Comparison of ENCODE assay signal across 12 mouse cellular contexts in genomic region chr11:95088857-95089779, GRCm38 (mm10). TPM values are rescaled to one million over a fixed set of nuclear protein-coding genes. Genes with fewer than 3 reads are reported as not detected.
DNase-seq lines count a peak whose midpoint lies in the region; ATAC-seq and TF ChIP-seq lines count a peak whose summit lies in the region.
"Had no signal": no experiment of that assay in that cellular context is flagged by ENCODE, and none has a peak within 500 bp of the region (broad histone marks: within the 10 kb centered on the region; RNA-seq: fewer than 3 reads in every experiment).

No protein-coding gene starts in this region.

- DNase-seq in gastrocnemius, adult 2 months = peak; percentile 71
- DNase-seq in gastrocnemius, postnatal 10 days = no peak
- no peak for DNase-seq in embryonic facial prominence, embryonic 14.5 days (ENCODE audit: low spot score)
- DNase-seq in lung, postnatal 25 days (ENCODE audit: low spot score) = peak; percentile 90
- DNase-seq in cerebellum, postnatal 4 days (ENCODE audit: low spot score in 2 of 2) = no peak
- DNase-seq in urinary bladder, postnatal 10 days (ENCODE audit: low spot score) = no peak
- DNase-seq: retina, postnatal 1 day had no signal

- H3K4me3 ChIP-seq in gastrocnemius, adult 2 months = no peak overlapping the region
- H3K4me3 ChIP-seq in embryonic facial prominence, embryonic 14.5 days (ENCODE audit: low read depth, low read length) = no peak overlapping the region
- no peak overlapping the region for H3K4me3 ChIP-seq in intestine, embryonic 15.5 days (replicated peaks)

- H3K9ac ChIP-seq in embryonic facial prominence, embryonic 14.5 days (ENCODE audit: low read depth, low read length) = no peak overlapping the region
- no peak overlapping the region for H3K9ac ChIP-seq in intestine, embryonic 15.5 days

- H3K27me3 ChIP-seq in embryonic facial prominence, embryonic 14.5 days (replicated peaks; ENCODE audit: control insufficient read depth, insufficient read depth, low read length) = no peaks in the 10 kb centered on the region
- no peaks in the 10 kb centered on the region for H3K27me3 ChIP-seq in intestine, embryonic 15.5 days (replicated peaks)

- H3K36me3 ChIP-seq in embryonic facial prominence, embryonic 14.5 days (ENCODE audit: control insufficient read depth, insufficient read depth, low read length) = no peaks in the 10 kb centered on the region
- no peaks in the 10 kb centered on the region for H3K36me3 ChIP-seq in intestine, embryonic 15.5 days

- H3K27ac ChIP-seq in gastrocnemius, adult 2 months = peak overlapping the region; percentile 77
- peak overlapping the region; percentile 21; the same call in 1 of the 2 replicates for H3K27ac ChIP-seq in embryonic facial prominence, embryonic 14.5 days (replicated peaks; ENCODE audit: low read depth, low read length)
- peak overlapping the region; percentile 77 for H3K27ac ChIP-seq in intestine, embryonic 15.5 days

- no peak overlapping the region for H3K4me2 ChIP-seq in embryonic facial prominence, embryonic 14.5 days (ENCODE audit: low read depth, low read length)
- no peak overlapping the region; the same call in 1 of the 2 replicates for H3K4me2 ChIP-seq in intestine, embryonic 15.5 days (replicated peaks)

- WGBS in embryonic facial prominence, embryonic 14.5 days = 69% methylated on average over 16 of the region's 16 CpGs
- 66% methylated on average over 16 of the region's 16 CpGs for WGBS in intestine, embryonic 15.5 days

- no peak for ATAC-seq in embryonic facial prominence, embryonic 14.5 days (ENCODE audit: low read depth)
- no peak for ATAC-seq in intestine, embryonic 15.5 days
- ATAC-seq in activated CD4-positive, CD25-positive, alpha-beta regulatory T cell, adult 4 months = no peak

- intact Hi-C loops in gastrocnemius, adult 2 months (cut with DNase I) = no loop called here

- H3K4me1 ChIP-seq in embryonic facial prominence, embryonic 14.5 days (ENCODE audit: control insufficient read depth, insufficient read depth, low read length) = peaks cover 9% of the 10 kb centered on the region
- peaks cover 35% of the 10 kb centered on the region for H3K4me1 ChIP-seq in intestine, embryonic 15.5 days (replicated peaks)

- TF ChIP-seq CTCF in gastrocnemius, adult 2 months (IDR thresholded peaks at IDR 0.05) = no peak

- no peaks in the 10 kb centered on the region for H3K9me3 ChIP-seq in embryonic facial prominence, embryonic 14.5 days (ENCODE audit: control insufficient read depth, low read length)
- H3K9me3 ChIP-seq in intestine, embryonic 15.5 days = no peaks in the 10 kb centered on the region

RNA-seq across cellular contexts. Expression of gene Itga3, which starts 12.5 kb away (rescaled TPM):
- total RNA-seq in gastrocnemius, adult 2 months (2021) = 1 to 10 TPM; 4.3 to 5.2 TPM
- 1 to 10 TPM; 3.4 to 4.6 TPM for total RNA-seq in gastrocnemius, postnatal 10 days (2021)
- polyA plus RNA-seq in embryonic facial prominence, embryonic 14.5 days (2014; fragmentation: Nextera tagmentation; extraction: Ambion mirVana) = 8.3 and 9.4 TPM in 2 replicates
- 32.8 and 35.6 TPM in 2 replicates for polyA plus RNA-seq in intestine, embryonic 15.5 days (2015; fragmentation: Nextera tagmentation; extraction: Ambion mirVana)
- under 1 TPM; 0.56 to 0.64 TPM for polyA plus RNA-seq in activated CD4-positive, CD25-positive, alpha-beta regulatory T cell, adult 4 months (2017; shearing (Covaris generic))

RNA-seq across cellular contexts. Expression of gene Dlx3, which starts 30.8 kb away (rescaled TPM):
- total RNA-seq in gastrocnemius, adult 2 months (2021) = not detected
- total RNA-seq in gastrocnemius, postnatal 10 days (2021) = 1 to 10 TPM in 1 of 2 experiments, not detected in 1; 2.7 TPM
- polyA plus RNA-seq in embryonic facial prominence, embryonic 14.5 days (2014; fragmentation: Nextera tagmentation; extraction: Ambion mirVana) = 16.1 and 20.2 TPM in 2 replicates
- polyA plus RNA-seq in intestine, embryonic 15.5 days (2015; fragmentation: Nextera tagmentation; extraction: Ambion mirVana) = 0.60 and 0.88 TPM in 2 replicates
- polyA plus RNA-seq in activated CD4-positive, CD25-positive, alpha-beta regulatory T cell, adult 4 months (2017; shearing (Covaris generic)) = not detected
- total RNA-seq: adrenal gland, adult 18-20 months; layer of hippocampus, adult 18-20 months had no signal

RNA-seq across cellular contexts. Expression of gene Pdk2, which starts 48.0 kb away (rescaled TPM):
- total RNA-seq in gastrocnemius, adult 2 months (2021) = 100 to 1,000 TPM; 471 to 485 TPM
- total RNA-seq in gastrocnemius, postnatal 10 days (2021) = 100 to 1,000 TPM; 345 to 347 TPM
- polyA plus RNA-seq in embryonic facial prominence, embryonic 14.5 days (2014; fragmentation: Nextera tagmentation; extraction: Ambion mirVana) = 37.8 and 41.6 TPM in 2 replicates
- polyA plus RNA-seq in intestine, embryonic 15.5 days (2015; fragmentation: Nextera tagmentation; extraction: Ambion mirVana) = 30.8 and 31.2 TPM in 2 replicates
- 1 to 10 TPM; 2.9 to 5.6 TPM for polyA plus RNA-seq in activated CD4-positive, CD25-positive, alpha-beta regulatory T cell, adult 4 months (2017; shearing (Covaris generic))

RNA-seq across cellular contexts. Expression of gene Dlx4, which starts 56.9 kb away (rescaled TPM):
- not detected for total RNA-seq in gastrocnemius, adult 2 months (2021)
- total RNA-seq in gastrocnemius, postnatal 10 days (2021) = under 1 TPM in 1 of 2 experiments, not detected in 1; 0.32 TPM
- polyA plus RNA-seq in embryonic facial prominence, embryonic 14.5 days (2014; fragmentation: Nextera tagmentation; extraction: Ambion mirVana) = 3.1 and 3.2 TPM in 2 replicates
- polyA plus RNA-seq in intestine, embryonic 15.5 days (2015; fragmentation: Nextera tagmentation; extraction: Ambion mirVana) = 0.10 and 0.16 TPM in 2 replicates
- polyA plus RNA-seq in activated CD4-positive, CD25-positive, alpha-beta regulatory T cell, adult 4 months (2017; shearing (Covaris generic)) = not detected
- total RNA-seq: adrenal gland, adult 18-20 months; megakaryocyte, adult 5-6 weeks had no signal

Comparison
In these comparisons a context has a peak if more than half of its experiments do, and no peak if none do; other contexts are left out.
1. DNase-seq: peak in gastrocnemius, adult 2 months (single experiment) and lung, postnatal 25 days (single experiment); none in gastrocnemius, postnatal 10 days (single experiment), embryonic facial prominence, embryonic 14.5 days (single experiment), cerebellum, postnatal 4 days (0 of 2) and urinary bladder, postnatal 10 days (single experiment).
2. H3K27ac ChIP-seq: peak in every context shown above with its lines; median percentile 77 in gastrocnemius, adult 2 months; 77 in intestine, embryonic 15.5 days; 21 in embryonic facial prominence, embryonic 14.5 days.